Mouse (Mus musculus) heart, embryonic 16.5 days (tissue): ENCODE data around the gene Prkg1. TPM values are rescaled to one million over a fixed set of nuclear protein-coding genes. Genes with fewer than 3 reads are reported as not detected.

ENCODE experiments used
- ATAC-seq: fragments of 200-750 bp; cut with Nextera tagmentation; replicated peaks from 2 replicates; pipeline ENCODE4 v1.8.0; 2017; ENCODE audit warnings: moderate number of reproducible peaks; ENCODE audit not compliant: insufficient read depth, low FRiP score; ENCODE audit errors: extremely low read depth
- H3K27ac ChIP-seq: fragments of 300-500 bp; sonication (generic); 2 replicates; pipeline ENCODE4 v1.5.1; 2014; ENCODE audit warnings: mild to moderate bottlenecking, low read length, control low read depth, moderate library complexity
- H3K27me3 ChIP-seq: fragments of 300-500 bp; sonication (generic); 2 replicates; pipeline ENCODE4 v1.6.1; 2014; ENCODE audit warnings: low read length, mixed read lengths; ENCODE audit not compliant: control insufficient read depth, insufficient read depth
- H3K36me3 ChIP-seq: fragments of 300-500 bp; sonication (generic); 2 replicates; pipeline ENCODE4 v1.6.1; 2014; ENCODE audit not compliant: control insufficient read depth, insufficient read depth
- H3K4me1 ChIP-seq: fragments of 300-500 bp; sonication (generic); 2 replicates; pipeline ENCODE4 v1.6.1; 2014; ENCODE audit warnings: low read length, mixed read lengths; ENCODE audit not compliant: control insufficient read depth, insufficient read depth
- H3K4me2 ChIP-seq: fragments of 300-500 bp; sonication (generic); 2 replicates; pipeline ENCODE4 v1.6.1; 2014; ENCODE audit warnings: low read depth, mild to moderate bottlenecking, control low read depth, low read length
- H3K4me3 ChIP-seq: fragments of 300-500 bp; sonication (generic); 2 replicates; pipeline ENCODE4 v1.5.1; 2014; ENCODE audit warnings: mild to moderate bottlenecking, control low read depth, low read length
- H3K9ac ChIP-seq: fragments of 300-500 bp; sonication (generic); 2 replicates; pipeline ENCODE4 v1.6.1; 2014; ENCODE audit warnings: low read length, control low read depth
- H3K9me3 ChIP-seq: fragments of 300-500 bp; sonication (generic); replicated peaks from 2 replicates; pipeline ENCODE4 v1.6.1; 2016; ENCODE audit warnings: low read length; ENCODE audit not compliant: control insufficient read depth
- WGBS: fragments of 180-500 bp; shearing (Covaris S2); extraction: QIAGEN DNeasy Blood & Tissue Kit; methylation state at CpG from one replicate; pipeline ENCODE4 v1.1.7; 2014; 5-methylcytosine and 5-hydroxymethylcytosine counted together
- polyA plus RNA-seq: library from polyadenylated mRNA; unstranded; fragments of >200 nt; fragmentation: Nextera tagmentation; extraction: Ambion mirVana; gene quantifications from 2 replicates; pipeline ENCODE4 v1.2.1, GENCODE M21; 2015

Prkg1 gene
- polyA plus RNA-seq, 1 experiment from 2014 or later, result 6.5 TPM

- 93% methylated on average over 7 of the region's 7 CpGs for WGBS
- no peak overlapping the region for H3K4me2 ChIP-seq
- no peaks in the 10 kb centered on the region for H3K27me3 ChIP-seq
- H3K4me3 ChIP-seq, result no peak overlapping the region
- H3K27ac ChIP-seq, result no peak overlapping the region
- ATAC-seq, result no peak
- H3K9ac ChIP-seq, result no peak overlapping the region
- H3K4me1 ChIP-seq, result no peaks in the 10 kb centered on the region; the same call in 1 of the 2 replicates
- H3K36me3 ChIP-seq, result no peaks in the 10 kb centered on the region
- no peaks in the 10 kb centered on the region for H3K9me3 ChIP-seq
These were observed 480.7 kb downstream of the Prkg1 start for GRCm38 (mm10) chr19:31284126-31284525.

DNA sequence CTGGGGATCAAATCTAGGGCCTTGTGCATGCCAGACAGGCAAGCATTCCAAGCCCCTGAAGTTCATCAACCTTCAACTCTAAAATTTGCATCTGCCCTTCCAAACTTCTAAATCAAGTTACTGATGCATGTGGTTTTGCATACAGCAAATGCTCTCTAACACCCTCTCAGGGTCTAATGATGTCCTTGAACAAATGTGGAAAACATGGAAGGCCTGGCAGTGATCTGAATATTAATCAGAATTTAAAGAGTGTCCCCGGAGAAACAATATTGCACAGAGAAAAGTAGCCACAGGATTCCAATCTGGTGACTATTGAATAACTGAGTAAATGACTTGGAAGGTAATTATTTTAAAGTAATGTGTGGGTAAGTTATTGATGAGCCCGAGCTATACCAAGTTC, 481.2 kb downstream of the Prkg1 start:
- H3K9ac ChIP-seq, result no peak overlapping the region
- no peaks in the 10 kb centered on the region; the same call in 1 of the 2 replicates for H3K4me1 ChIP-seq
- no peaks in the 10 kb centered on the region for H3K27me3 ChIP-seq
- no peak overlapping the region for H3K4me2 ChIP-seq
- H3K4me3 ChIP-seq, result no peak overlapping the region
- H3K27ac ChIP-seq, result no peak overlapping the region
- no peaks in the 10 kb centered on the region for H3K9me3 ChIP-seq
- ATAC-seq, result no peak
- H3K36me3 ChIP-seq, result no peaks in the 10 kb centered on the region
- WGBS, result 81% methylated on average over 2 of the region's 2 CpGs

GRCm38 (mm10) chr19:31279797-31280486, 484.9 kb downstream of the Prkg1 start:
- WGBS, result 73% methylated on average over 7 of the region's 7 CpGs

GRCm38 (mm10) chr19:31262438-31262837, 502.4 kb downstream of the Prkg1 start:
- ATAC-seq, result no peak
- Histone ChIP-seq H3K36me3 (no peaks in the 10 kb centered on the region), H3K9ac (no peak overlapping the region), H3K27me3 (no peaks in the 10 kb centered on the region), H3K4me1 (no peaks in the 10 kb centered on the region), H3K9me3 (no peaks in the 10 kb centered on the region), H3K4me3 (no peak overlapping the region), H3K4me2 (no peak overlapping the region), H3K27ac (no peak overlapping the region)
- 91% methylated on average over 1 of the region's 1 CpGs for WGBS

More at GRCm38 (mm10) chr19:31279797-31280486, 484.9 kb downstream of the Prkg1 start:
- H3K36me3 ChIP-seq, result no peaks in the 10 kb centered on the region
- no peak overlapping the region for H3K4me3 ChIP-seq
- no peak overlapping the region for H3K27ac ChIP-seq
- H3K27me3 ChIP-seq, result no peaks in the 10 kb centered on the region
- H3K4me1 ChIP-seq, result no peaks in the 10 kb centered on the region; the same call in 1 of the 2 replicates
- ATAC-seq, result no peak
- H3K9me3 ChIP-seq, result no peaks in the 10 kb centered on the region
- H3K4me2 ChIP-seq, result no peak overlapping the region
- H3K9ac ChIP-seq, result no peak overlapping the region

DNA sequence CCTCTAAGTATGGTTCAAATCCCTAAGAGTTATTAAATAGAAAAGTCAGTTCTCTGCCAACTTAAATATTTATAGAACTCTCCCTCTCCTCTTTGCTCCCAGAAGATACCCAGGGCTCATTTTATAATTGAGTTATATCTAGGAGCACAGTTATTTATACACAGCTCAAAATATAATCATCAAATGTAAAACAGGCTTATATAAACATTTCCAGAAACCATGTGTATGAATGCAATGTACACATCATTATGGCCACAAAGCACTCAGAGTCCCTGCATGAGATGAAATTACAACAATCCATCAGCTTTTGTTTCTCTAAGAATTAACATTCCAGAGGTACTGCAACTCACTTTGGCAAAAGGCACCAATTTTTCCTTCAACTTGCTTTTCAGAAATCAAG, 504.3 kb downstream of the Prkg1 start:
- ATAC-seq, result no peak
- H3K9me3 ChIP-seq, result no peaks in the 10 kb centered on the region

GRCm38 (mm10) chr19:31255780-31256179, 509.1 kb downstream of the Prkg1 start:
- Histone ChIP-seq H3K9me3 (0 out of 2 replicates have a peak, but pooled peaks cover under 1% of the 10 kb centered on the region), H3K27ac (no peak overlapping the region), H3K4me2 (no peak overlapping the region), H3K4me1 (no peaks in the 10 kb centered on the region), H3K27me3 (no peaks in the 10 kb centered on the region), H3K4me3 (no peak overlapping the region), H3K9ac (no peak overlapping the region), H3K36me3 (no peaks in the 10 kb centered on the region)
- ATAC-seq, result no peak
- WGBS, result 73% methylated on average over 2 of the region's 2 CpGs

More for the DNA sequence above, 504.3 kb downstream of the Prkg1 start:
- H3K4me1 ChIP-seq, result no peaks in the 10 kb centered on the region
- no peak overlapping the region for H3K4me3 ChIP-seq
- no peaks in the 10 kb centered on the region for H3K36me3 ChIP-seq
- H3K9ac ChIP-seq, result no peak overlapping the region
- no peak overlapping the region for H3K4me2 ChIP-seq
- H3K27ac ChIP-seq, result no peak overlapping the region
- H3K27me3 ChIP-seq, result no peaks in the 10 kb centered on the region

DNA sequence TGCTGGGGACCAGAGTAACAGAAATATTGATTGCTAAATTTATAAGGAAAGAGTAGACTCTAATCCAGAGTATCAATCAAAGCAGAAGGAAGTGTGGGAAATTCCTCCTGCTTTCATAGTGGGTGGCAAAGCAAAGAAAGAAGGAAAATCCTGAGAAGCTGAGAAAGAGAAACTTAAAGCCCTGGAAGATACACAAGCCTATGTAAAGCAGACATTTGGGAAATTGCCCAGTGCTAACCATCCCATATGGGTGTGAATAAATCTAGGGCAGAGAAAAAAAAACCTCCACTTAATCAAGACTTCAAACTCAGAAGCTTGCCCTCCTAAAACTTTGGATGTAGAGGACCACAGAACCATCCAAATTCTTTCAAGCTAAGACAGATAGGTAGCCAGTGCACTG, 532.4 kb downstream of the Prkg1 start:
- no peak for ATAC-seq
- H3K4me3 ChIP-seq, result no peak overlapping the region
- H3K27ac ChIP-seq, result no peak overlapping the region
- H3K9me3 ChIP-seq, result no peaks in the 10 kb centered on the region
- H3K27me3 ChIP-seq, result no peaks in the 10 kb centered on the region
- H3K9ac ChIP-seq, result no peak overlapping the region
- no peaks in the 10 kb centered on the region for H3K36me3 ChIP-seq
- no peak overlapping the region for H3K4me2 ChIP-seq
- H3K4me1 ChIP-seq, result no peaks in the 10 kb centered on the region

GRCm38 (mm10) chr19:31228385-31228784, 536.4 kb downstream of the Prkg1 start:
- 88% methylated on average over 3 of the region's 3 CpGs for WGBS
- no peak overlapping the region for H3K9ac ChIP-seq

DNA sequence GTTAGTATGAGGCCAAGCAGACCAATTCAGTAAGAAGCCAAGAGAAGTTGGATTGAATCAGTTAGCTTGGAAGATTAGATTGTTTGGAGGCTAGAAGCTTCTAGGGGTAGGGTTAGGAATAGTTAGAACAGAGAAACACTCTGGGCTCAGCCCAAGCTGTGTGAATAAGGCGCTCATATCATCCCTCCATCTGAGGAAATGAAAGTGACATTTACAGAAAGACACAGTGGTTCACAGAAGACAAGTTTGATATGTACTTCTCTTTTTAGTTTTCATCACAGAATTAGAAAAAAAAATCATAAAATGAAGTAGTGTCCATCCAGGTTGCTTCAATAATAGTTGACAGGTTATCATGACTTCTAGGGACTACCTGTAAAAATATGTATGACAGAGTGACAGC, 541.4 kb downstream of the Prkg1 start:
- H3K4me1 ChIP-seq, result no peaks in the 10 kb centered on the region
- H3K27me3 ChIP-seq, result no peaks in the 10 kb centered on the region
- H3K27ac ChIP-seq, result no peak overlapping the region
- 87% methylated on average over 1 of the region's 1 CpGs for WGBS
- H3K4me3 ChIP-seq, result no peak overlapping the region
- H3K4me2 ChIP-seq, result no peak overlapping the region
- no peak for ATAC-seq
- no peaks in the 10 kb centered on the region for H3K36me3 ChIP-seq
- no peak overlapping the region for H3K9ac ChIP-seq
- no peaks in the 10 kb centered on the region; the same call in 1 of the 2 replicates for H3K9me3 ChIP-seq

More at GRCm38 (mm10) chr19:31228385-31228784, 536.4 kb downstream of the Prkg1 start:
- H3K4me2 ChIP-seq, result no peak overlapping the region
- H3K9me3 ChIP-seq, result no peaks in the 10 kb centered on the region; the same call in 1 of the 2 replicates
- H3K4me1 ChIP-seq, result no peaks in the 10 kb centered on the region
- no peak overlapping the region for H3K4me3 ChIP-seq
- no peaks in the 10 kb centered on the region for H3K27me3 ChIP-seq
- H3K27ac ChIP-seq, result no peak overlapping the region
- no peak for ATAC-seq
- H3K36me3 ChIP-seq, result no peaks in the 10 kb centered on the region
